Mouse (Mus musculus) heart, postnatal 14 days (tissue): ENCODE data around the gene Usp15. TPM values are rescaled to one million over a fixed set of nuclear protein-coding genes. Genes with fewer than 3 reads are reported as not detected.

Source experiments
- DNase-seq, 2 experiments: peaks; one replicate each; pipeline ENCODE4 v3.0.0; 2021 to 2022
- intact Hi-C: fragments of 180-260 bp; cut with DNase I; formaldehyde crosslinking; loops from one replicate; pipeline ENCODE4 v1.15.1; 2025
- microRNA-seq, 2 experiments: library from miRNA; unstranded; fragments of <30 nt; microRNA quantifications; one replicate each; pipeline ENCODE4 v1.2.0; 2021 to 2022
- total RNA-seq, 2 experiments: library from RNA; stranded (reverse); gene quantifications; 2 replicates each; pipeline ENCODE4 v1.2.3; 2021

Gene Usp15
- total RNA-seq, 2 experiments from 2014 or later, result 77.8 to 85.6 TPM

DNA sequence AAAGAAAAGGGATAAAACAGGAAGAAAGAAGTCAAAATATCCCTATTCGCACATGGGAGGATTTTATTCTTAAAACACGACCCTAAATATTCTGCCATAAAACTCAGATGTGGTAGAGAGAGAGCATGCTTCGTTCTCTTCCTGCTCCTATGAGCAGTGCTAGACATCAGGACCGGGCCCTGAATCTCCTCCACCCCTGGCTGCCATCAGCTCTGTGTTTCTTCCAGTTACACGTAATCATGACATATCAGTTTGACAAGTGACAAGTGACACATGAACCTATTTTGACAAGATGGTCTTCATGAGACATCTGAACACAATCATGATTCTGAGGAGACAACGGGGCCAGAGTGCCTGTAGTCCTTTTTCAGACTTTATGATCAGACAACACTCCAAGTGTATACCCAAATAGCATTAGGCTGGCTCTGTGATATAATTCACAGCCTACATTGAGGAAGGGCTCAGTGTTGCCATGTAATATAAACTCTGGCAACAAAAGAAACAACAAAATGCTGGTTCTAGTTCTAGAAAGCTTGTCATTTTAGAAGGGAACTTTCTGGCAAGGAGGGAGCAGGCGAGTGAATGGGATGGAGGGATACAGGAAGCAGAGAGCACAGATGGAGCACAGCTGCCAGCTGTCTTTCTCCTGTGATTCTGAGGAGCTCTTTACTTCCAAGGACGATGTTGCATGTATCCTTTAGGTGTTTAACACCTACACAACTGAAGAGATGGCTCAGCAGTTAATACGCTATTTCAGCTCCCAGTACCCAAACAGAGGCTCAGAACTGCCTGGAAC lies 141.4 kb downstream of the Usp15 start:
- intact Hi-C loops, result no loop called here
- DNase-seq, result no peak

Small RNAs within 50 kb of the gene (microRNA-seq; reads per million reads assigned to microRNA genes)
- 2.9 to 4.6 reads per million in 2 experiments for gene Gm27920

Other genes starting within 250 kb of the Usp15 start
- gene Mon2, start 120.5 kb downstream of the Usp15 start, total RNA-seq, result 10 to 100 TPM; 51.1 to 51.4 TPM
- under 1 TPM; 0.10 to 0.17 TPM for gene Fam19a2, start 67.0 kb upstream of the Usp15 start, total RNA-seq